Mouse (Mus musculus): ENCODE measurements around the gene Prm3. TPM values are rescaled to one million over a fixed set of nuclear protein-coding genes. Genes with fewer than 3 reads are reported as not detected.

The Prm3 gene
- total RNA-seq, 2 experiments from 2014 or later = not detected

Other genes with a start within 250 kb of the Prm3 start
- gene Dexi, start 247.9 kb downstream of the Prm3 start, total RNA-seq (2021) = 10 to 100 TPM; 57.1 to 58.3 TPM
- 10 to 100 TPM; 97.5 to 98.9 TPM for gene Clec16a, start 245.6 kb downstream of the Prm3 start, total RNA-seq (2021)
- under 1 TPM; 0.71 to 0.77 TPM for gene Socs1, start 5.4 kb downstream of the Prm3 start, total RNA-seq (2021)
- gene Tnp2, start 2.3 kb downstream of the Prm3 start, total RNA-seq (2021) = not detected
- not detected for gene Prm2, start 5.2 kb upstream of the Prm3 start, total RNA-seq (2021)
- not detected for gene Prm1, start 14.9 kb upstream of the Prm3 start, total RNA-seq (2021)
- gene Gm11172, start 22.0 kb upstream of the Prm3 start, total RNA-seq (2021) = not detected
- under 1 TPM; 0.17 to 0.28 TPM for gene Rmi2, start 44.1 kb upstream of the Prm3 start, total RNA-seq (2021)